Mouse (Mus musculus): ENCODE data around the gene Arid2. TPM values are rescaled to one million over a fixed set of nuclear protein-coding genes. Genes with fewer than 3 reads are reported as not detected.
"Not testable (repeated sequence)": the region's sequence is repeated elsewhere in the genome, so short reads cannot be mapped to it uniquely, and the experiment has no call there.

The Arid2 gene
- polyA plus RNA-seq (2015; fragmentation: Nextera tagmentation; extraction: Ambion mirVana), result 17.8 and 21.2 TPM in 2 replicates

- no peaks in the 10 kb centered on the region for H3K36me3 ChIP-seq (ENCODE audit: control insufficient read depth, insufficient read depth, low read length)
- peaks cover 24% of the 10 kb centered on the region for H3K4me1 ChIP-seq (ENCODE audit: control insufficient read depth, insufficient read depth, low read length)
- WGBS, result under 1% methylated on average over 46 of the region's 67 CpGs
- no peaks in the 10 kb centered on the region for H3K27me3 ChIP-seq (ENCODE audit: control insufficient read depth, insufficient read depth, low read depth, low read length)
- peak; percentile 15; the same call in 1 of the 2 replicates for ATAC-seq
- H3K4me2 ChIP-seq (ENCODE audit: low read length), result peak within 1 kb of the TSS; percentile 86
- peak within 1 kb of the TSS; percentile 92 for H3K4me3 ChIP-seq (ENCODE audit: low read depth, low read length)
- no peaks in the 10 kb centered on the region for H3K9me3 ChIP-seq (replicated peaks; ENCODE audit: control insufficient read depth, low read length, poor library complexity, severe bottlenecking)
- H3K9ac ChIP-seq (ENCODE audit: low read depth, low read length), result peak within 1 kb of the TSS; percentile 99
- H3K27ac ChIP-seq (ENCODE audit: low read length), result peak within 1 kb of the TSS; percentile 100
Observed at GRCm38 (mm10) chr15:96287369-96287975, at the start of gene Arid2. TSS of gene Arid2 (plus strand) at chr15:96287518.

GRCm38 (mm10) chr15:96238071-96238470, 49.2 kb upstream of the Arid2 start:
- 95% methylated on average over 4 of the region's 4 CpGs for WGBS

GRCm38 (mm10) chr15:96244171-96244570, 43.1 kb upstream of the Arid2 start:
- Histone ChIP-seq H3K4me2 (ENCODE audit: low read length) (no peak overlapping the region), H3K4me1 (ENCODE audit: control insufficient read depth, insufficient read depth, low read length) (no peaks in the 10 kb centered on the region), H3K27me3 (ENCODE audit: control insufficient read depth, insufficient read depth, low read depth, low read length) (no peaks in the 10 kb centered on the region), H3K36me3 (ENCODE audit: control insufficient read depth, insufficient read depth, low read length) (no peaks in the 10 kb centered on the region), H3K4me3 (ENCODE audit: low read depth, low read length) (no peak overlapping the region), H3K9me3 (replicated peaks; ENCODE audit: control insufficient read depth, low read length, poor library complexity, severe bottlenecking) (no peaks in the 10 kb centered on the region), H3K27ac (ENCODE audit: low read length) (no peak overlapping the region), H3K9ac (ENCODE audit: low read depth, low read length) (no peak overlapping the region)
- WGBS, result 85% methylated on average over 6 of the region's 6 CpGs
- ATAC-seq, result no peak

More at GRCm38 (mm10) chr15:96238071-96238470, 49.2 kb upstream of the Arid2 start:
- ATAC-seq, result no peak
- H3K9ac ChIP-seq (ENCODE audit: low read depth, low read length), result no peak overlapping the region
- H3K4me3 ChIP-seq (ENCODE audit: low read depth, low read length), result no peak overlapping the region
- no peaks in the 10 kb centered on the region for H3K27me3 ChIP-seq (ENCODE audit: control insufficient read depth, insufficient read depth, low read depth, low read length)
- no peak overlapping the region for H3K4me2 ChIP-seq (ENCODE audit: low read length)
- H3K27ac ChIP-seq (ENCODE audit: low read length), result no peak overlapping the region
- no peaks in the 10 kb centered on the region for H3K9me3 ChIP-seq (replicated peaks; ENCODE audit: control insufficient read depth, low read length, poor library complexity, severe bottlenecking)
- H3K36me3 ChIP-seq (ENCODE audit: control insufficient read depth, insufficient read depth, low read length), result no peaks in the 10 kb centered on the region
- H3K4me1 ChIP-seq (ENCODE audit: control insufficient read depth, insufficient read depth, low read length), result peaks cover 2% of the 10 kb centered on the region; the same call in 1 of the 2 replicates

GRCm38 (mm10) chr15:96244715-96245114, 42.6 kb upstream of the Arid2 start:
- not testable (repeated sequence) for ATAC-seq; H3K9me3 ChIP-seq (replicated peaks; ENCODE audit: control insufficient read depth, low read length, poor library complexity, severe bottlenecking)

GRCm38 (mm10) chr15:96253827-96254226, 33.5 kb upstream of the Arid2 start:
- H3K9ac ChIP-seq (ENCODE audit: low read depth, low read length), result peak overlapping the region; percentile 21
- H3K27me3 ChIP-seq (ENCODE audit: control insufficient read depth, insufficient read depth, low read depth, low read length), result no peaks in the 10 kb centered on the region
- H3K4me3 ChIP-seq (ENCODE audit: low read depth, low read length), result peak overlapping the region; percentile 31
- H3K9me3 ChIP-seq (replicated peaks; ENCODE audit: control insufficient read depth, low read length, poor library complexity, severe bottlenecking), result no peaks in the 10 kb centered on the region
- H3K27ac ChIP-seq (ENCODE audit: low read length), result no peak overlapping the region
- H3K4me1 ChIP-seq (ENCODE audit: control insufficient read depth, insufficient read depth, low read length), result peaks cover 6% of the 10 kb centered on the region
- WGBS, result 2% methylated on average over 7 of the region's 7 CpGs
- H3K36me3 ChIP-seq (ENCODE audit: control insufficient read depth, insufficient read depth, low read length), result no peaks in the 10 kb centered on the region
- peak overlapping the region; percentile 64 for H3K4me2 ChIP-seq (ENCODE audit: low read length)
- no peak for ATAC-seq

More at GRCm38 (mm10) chr15:96244715-96245114, 42.6 kb upstream of the Arid2 start:
- 64% methylated on average over 10 of the region's 10 CpGs for WGBS
- not testable (repeated sequence) for H3K27ac ChIP-seq (ENCODE audit: low read length); H3K27me3 ChIP-seq (ENCODE audit: control insufficient read depth, insufficient read depth, low read depth, low read length); H3K4me2 ChIP-seq (ENCODE audit: low read length); H3K9ac ChIP-seq (ENCODE audit: low read depth, low read length); H3K4me3 ChIP-seq (ENCODE audit: low read depth, low read length); H3K4me1 ChIP-seq (ENCODE audit: control insufficient read depth, insufficient read depth, low read length); H3K36me3 ChIP-seq (ENCODE audit: control insufficient read depth, insufficient read depth, low read length)

- Histone ChIP-seq H3K4me1 (ENCODE audit: control insufficient read depth, insufficient read depth, low read length) (peaks cover 6% of the 10 kb centered on the region), H3K9ac (ENCODE audit: low read depth, low read length) (peak overlapping the region; percentile 21)
- WGBS, result under 1% methylated on average over 17 of the region's 17 CpGs
Observed at GRCm38 (mm10) chr15:96254356-96254755, 33.0 kb upstream of the Arid2 start.

GRCm38 (mm10) chr15:96257781-96258180, 29.5 kb upstream of the Arid2 start:
- Histone ChIP-seq H3K27ac (ENCODE audit: low read length) (no peak overlapping the region), H3K36me3 (ENCODE audit: control insufficient read depth, insufficient read depth, low read length) (no peaks in the 10 kb centered on the region), H3K27me3 (ENCODE audit: control insufficient read depth, insufficient read depth, low read depth, low read length) (no peaks in the 10 kb centered on the region), H3K4me3 (ENCODE audit: low read depth, low read length) (no peak overlapping the region), H3K4me2 (ENCODE audit: low read length) (no peak overlapping the region), H3K9me3 (replicated peaks; ENCODE audit: control insufficient read depth, low read length, poor library complexity, severe bottlenecking) (peaks cover 13% of the 10 kb centered on the region; the same call in 1 of the 2 replicates), H3K9ac (ENCODE audit: low read depth, low read length) (no peak overlapping the region), H3K4me1 (ENCODE audit: control insufficient read depth, insufficient read depth, low read length) (peaks cover 6% of the 10 kb centered on the region)
- WGBS, result 78% methylated on average over 5 of the region's 5 CpGs
- no peak for ATAC-seq

More at GRCm38 (mm10) chr15:96254356-96254755, 33.0 kb upstream of the Arid2 start:
- Histone ChIP-seq H3K27me3 (ENCODE audit: control insufficient read depth, insufficient read depth, low read depth, low read length) (no peaks in the 10 kb centered on the region), H3K27ac (ENCODE audit: low read length) (no peak overlapping the region), H3K4me2 (ENCODE audit: low read length) (peak overlapping the region; percentile 64), H3K36me3 (ENCODE audit: control insufficient read depth, insufficient read depth, low read length) (no peaks in the 10 kb centered on the region), H3K4me3 (ENCODE audit: low read depth, low read length) (peak overlapping the region; percentile 31), H3K9me3 (replicated peaks; ENCODE audit: control insufficient read depth, low read length, poor library complexity, severe bottlenecking) (no peaks in the 10 kb centered on the region)
- no peak for ATAC-seq

GRCm38 (mm10) chr15:96264614-96265013, 22.7 kb upstream of the Arid2 start:
- H3K9me3 ChIP-seq (replicated peaks; ENCODE audit: control insufficient read depth, low read length, poor library complexity, severe bottlenecking), result peaks cover 13% of the 10 kb centered on the region; the same call in 1 of the 2 replicates
- H3K4me1 ChIP-seq (ENCODE audit: control insufficient read depth, insufficient read depth, low read length), result no peaks in the 10 kb centered on the region
- H3K9ac ChIP-seq (ENCODE audit: low read depth, low read length), result no peak overlapping the region
- WGBS, result 99% methylated on average over 3 of the region's 3 CpGs
- no peaks in the 10 kb centered on the region for H3K27me3 ChIP-seq (ENCODE audit: control insufficient read depth, insufficient read depth, low read depth, low read length)
- ATAC-seq, result no peak
- no peak overlapping the region for H3K4me3 ChIP-seq (ENCODE audit: low read depth, low read length)
- H3K27ac ChIP-seq (ENCODE audit: low read length), result no peak overlapping the region
- H3K4me2 ChIP-seq (ENCODE audit: low read length), result no peak overlapping the region
- peaks cover 9% of the 10 kb centered on the region for H3K36me3 ChIP-seq (ENCODE audit: control insufficient read depth, insufficient read depth, low read length)

GRCm38 (mm10) chr15:96267933-96268332, 19.4 kb upstream of the Arid2 start:
- H3K4me1 ChIP-seq (ENCODE audit: control insufficient read depth, insufficient read depth, low read length), result peaks cover 3% of the 10 kb centered on the region; the same call in 1 of the 2 replicates
- no peak overlapping the region for H3K4me3 ChIP-seq (ENCODE audit: low read depth, low read length)
- no peak for ATAC-seq
- H3K9ac ChIP-seq (ENCODE audit: low read depth, low read length), result no peak overlapping the region
- no peak overlapping the region for H3K4me2 ChIP-seq (ENCODE audit: low read length)
- H3K27me3 ChIP-seq (ENCODE audit: control insufficient read depth, insufficient read depth, low read depth, low read length), result no peaks in the 10 kb centered on the region
- H3K9me3 ChIP-seq (replicated peaks; ENCODE audit: control insufficient read depth, low read length, poor library complexity, severe bottlenecking), result no peaks in the 10 kb centered on the region; the same call in 1 of the 2 replicates
- H3K36me3 ChIP-seq (ENCODE audit: control insufficient read depth, insufficient read depth, low read length), result peaks cover 9% of the 10 kb centered on the region
- no peak overlapping the region for H3K27ac ChIP-seq (ENCODE audit: low read length)
- WGBS, result 94% methylated on average over 9 of the region's 9 CpGs

All from midbrain, embryonic 16.5 days (tissue).